Mouse (Mus musculus) WW6 (cell line): ENCODE data around the gene Ferd3l.

Source experiments
- DNase-seq: peaks from one replicate; pipeline ENCODE4 v3.0.0-alpha.2; 2013; ENCODE audit warnings: low read depth, low spot score

Ferd3l gene

GRCm38 (mm10) chr12:33965661-33966360 lies 37.6 kb downstream of the Ferd3l start:
- no peak for DNase-seq

GRCm38 (mm10) chr12:33966490-33967415 lies 38.5 kb downstream of the Ferd3l start:
- no peak for DNase-seq

- no peak for DNase-seq
These were observed 39.3 kb downstream of the Ferd3l start for GRCm38 (mm10) chr12:33967514-33967913.

- no peak for DNase-seq
These were observed 40.0 kb downstream of the Ferd3l start for GRCm38 (mm10) chr12:33968041-33968897.

GRCm38 (mm10) chr12:33968898-33969178 lies 40.6 kb downstream of the Ferd3l start:
- DNase-seq, result no peak
